Mouse (Mus musculus) brain, embryonic 14.5 days (tissue): Measurements from ENCODE around the gene Gm28051.

Experiments
- CTCF ChIP-seq: fragments of 200-500 bp; IDR thresholded peaks from 2 replicates; pipeline ENCODE4 v1.5.1; 2012; ENCODE audit warnings: inconsistent platforms, mild to moderate bottlenecking, moderate library complexity, borderline replicate concordance; ENCODE audit not compliant: insufficient read depth, insufficient read length; ENCODE audit errors: extremely low read depth
- POLR2A ChIP-seq: fragments of 200-500 bp; IDR thresholded peaks from 2 replicates; pipeline ENCODE4 v1.6.1; 2012; ENCODE audit warnings: mild to moderate bottlenecking, inconsistent platforms, borderline replicate concordance; ENCODE audit not compliant: poor library complexity, insufficient read depth, insufficient read length, severe bottlenecking; ENCODE audit errors: extremely low read depth

GRCm38 (mm10) chr12:102703441-102703840 is 54.1 kb downstream of the Gm28051 start:
- TF ChIP-seq CTCF (no peak), POLR2A (no peak)
